Mouse (Mus musculus) intestine, embryonic 14.5 days (tissue): ENCODE data around the gene Ppm1a. TPM values are rescaled to one million over a fixed set of nuclear protein-coding genes. Genes with fewer than 3 reads are reported as not detected.
"Not testable (repeated sequence)": the region's sequence is repeated elsewhere in the genome, so short reads cannot be mapped to it uniquely, and the experiment has no call there.

Experiments
- ATAC-seq: fragments of 200-750 bp; cut with Nextera tagmentation; replicated peaks from 2 replicates; pipeline ENCODE4 v1.8.0; 2017; ENCODE audit warnings: low read depth, moderate number of reproducible peaks, moderate TSS enrichment, moderate library complexity; ENCODE audit not compliant: low FRiP score, low TSS enrichment
- DNase-seq: peaks from one replicate; pipeline ENCODE4 v3.0.0-alpha.2; 2018; ENCODE audit warnings: low spot score
- H3K27ac ChIP-seq: fragments of 300-500 bp; sonication (generic); 2 replicates; pipeline ENCODE4 v1.5.1; 2014; ENCODE audit warnings: low read depth, mild to moderate bottlenecking, control low read depth
- H3K27me3 ChIP-seq: fragments of 300-500 bp; sonication (generic); replicated peaks from 2 replicates; pipeline ENCODE4 v1.6.1; 2014; ENCODE audit warnings: low read length, control low read depth; ENCODE audit not compliant: control insufficient read depth, insufficient read depth
- H3K36me3 ChIP-seq: fragments of 300-500 bp; sonication (generic); 2 replicates; pipeline ENCODE4 v1.6.1; 2014; ENCODE audit warnings: low read length, control low read depth; ENCODE audit not compliant: control insufficient read depth, insufficient read depth
- H3K4me1 ChIP-seq: fragments of 300-500 bp; sonication (generic); replicated peaks from 2 replicates; pipeline ENCODE4 v1.6.1; 2014; ENCODE audit warnings: low read length, control low read depth, mixed read lengths; ENCODE audit not compliant: control insufficient read depth, insufficient read depth
- H3K4me2 ChIP-seq: fragments of 300-500 bp; sonication (generic); 2 replicates; pipeline ENCODE4 v1.6.1; 2014; ENCODE audit warnings: low read length
- H3K4me3 ChIP-seq: fragments of 300-500 bp; sonication (generic); 2 replicates; pipeline ENCODE4 v1.5.1; 2014; ENCODE audit warnings: low read depth, low read length, control low read depth, mixed read lengths
- H3K9ac ChIP-seq: fragments of 300-500 bp; sonication (generic); 2 replicates; pipeline ENCODE4 v1.6.1; 2014; ENCODE audit warnings: mild to moderate bottlenecking, low read length
- H3K9me3 ChIP-seq: fragments of 300-500 bp; sonication (generic); 2 replicates; pipeline ENCODE4 v1.6.1; 2016; ENCODE audit warnings: low read length, control low read depth; ENCODE audit not compliant: control insufficient read depth
- WGBS: fragments of 180-500 bp; shearing (Covaris S2); extraction: QIAGEN DNeasy Blood & Tissue Kit; methylation state at CpG from one replicate; pipeline ENCODE4 v1.1.7; 2014; 5-methylcytosine and 5-hydroxymethylcytosine counted together
- polyA plus RNA-seq: library from polyadenylated mRNA; unstranded; fragments of >200 nt; fragmentation: Nextera tagmentation; extraction: Ambion mirVana; gene quantifications from 2 replicates; pipeline ENCODE4 v1.2.1, GENCODE M21; 2014

The Ppm1a gene
- polyA plus RNA-seq, 1 experiment from 2014 or later = 83.3 TPM

DNA sequence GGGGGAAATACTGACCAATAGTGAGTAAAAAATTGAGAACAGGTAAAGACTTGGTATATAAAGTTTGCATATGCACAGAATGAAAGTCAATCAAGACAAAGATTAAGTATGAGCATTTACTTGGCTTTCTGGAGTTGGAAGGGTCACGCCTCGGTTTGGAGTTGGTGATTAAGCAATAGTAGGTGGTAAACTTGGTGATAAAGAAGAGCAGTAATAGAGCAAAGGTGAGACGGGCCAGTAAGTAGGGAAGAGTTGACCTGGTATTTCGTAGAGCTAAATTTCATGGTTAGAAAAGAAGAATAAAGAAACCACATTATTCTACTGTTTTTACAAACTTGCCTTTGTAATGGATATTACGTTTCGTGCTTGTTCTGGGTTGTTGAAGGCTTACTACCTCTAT is 10.6 kb downstream of the Ppm1a start:
- H3K9me3 ChIP-seq = no peaks in the 10 kb centered on the region
- H3K4me3 ChIP-seq = no peak overlapping the region
- H3K27ac ChIP-seq = no peak overlapping the region
- H3K27me3 ChIP-seq = no peaks in the 10 kb centered on the region
- 0 out of 2 replicates have a peak, but pooled peaks cover 6% of the 10 kb centered on the region for H3K36me3 ChIP-seq
- ATAC-seq (no peak), DNase-seq (no peak)
- no peak overlapping the region for H3K9ac ChIP-seq
- WGBS = 84% methylated on average over 6 of the region's 6 CpGs
- peaks cover 12% of the 10 kb centered on the region for H3K4me1 ChIP-seq
- H3K4me2 ChIP-seq = no peak overlapping the region

DNA sequence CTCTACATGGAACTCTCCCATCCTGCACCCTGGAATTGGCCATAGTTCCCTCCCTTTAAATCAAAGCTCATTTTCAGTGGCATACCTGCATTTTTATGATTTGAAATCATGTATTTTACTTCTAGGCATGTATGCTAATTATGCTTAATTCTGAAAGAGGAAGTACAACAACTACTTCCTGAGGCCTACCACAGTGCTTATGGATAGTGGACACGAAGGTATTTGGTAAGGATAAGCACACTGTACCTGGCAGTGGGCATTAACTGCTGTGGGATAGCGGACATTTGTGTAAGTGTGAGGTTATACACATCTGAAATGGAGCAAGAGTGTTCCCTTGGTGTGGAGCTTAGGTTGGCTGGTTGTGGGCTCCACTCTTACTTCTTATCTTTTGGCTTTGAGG is 11.0 kb downstream of the Ppm1a start:
- no peak overlapping the region for H3K27ac ChIP-seq
- no peak overlapping the region for H3K4me2 ChIP-seq
- H3K4me1 ChIP-seq = peaks cover 9% of the 10 kb centered on the region
- H3K36me3 ChIP-seq = 0 out of 2 replicates have a peak, but pooled peaks cover 6% of the 10 kb centered on the region
- no peak for ATAC-seq
- no peaks in the 10 kb centered on the region for H3K9me3 ChIP-seq
- no peaks in the 10 kb centered on the region for H3K27me3 ChIP-seq
- no peak overlapping the region for H3K9ac ChIP-seq
- no peak overlapping the region for H3K4me3 ChIP-seq
- DNase-seq = no peak
- WGBS = 85% methylated on average over 2 of the region's 2 CpGs

DNA sequence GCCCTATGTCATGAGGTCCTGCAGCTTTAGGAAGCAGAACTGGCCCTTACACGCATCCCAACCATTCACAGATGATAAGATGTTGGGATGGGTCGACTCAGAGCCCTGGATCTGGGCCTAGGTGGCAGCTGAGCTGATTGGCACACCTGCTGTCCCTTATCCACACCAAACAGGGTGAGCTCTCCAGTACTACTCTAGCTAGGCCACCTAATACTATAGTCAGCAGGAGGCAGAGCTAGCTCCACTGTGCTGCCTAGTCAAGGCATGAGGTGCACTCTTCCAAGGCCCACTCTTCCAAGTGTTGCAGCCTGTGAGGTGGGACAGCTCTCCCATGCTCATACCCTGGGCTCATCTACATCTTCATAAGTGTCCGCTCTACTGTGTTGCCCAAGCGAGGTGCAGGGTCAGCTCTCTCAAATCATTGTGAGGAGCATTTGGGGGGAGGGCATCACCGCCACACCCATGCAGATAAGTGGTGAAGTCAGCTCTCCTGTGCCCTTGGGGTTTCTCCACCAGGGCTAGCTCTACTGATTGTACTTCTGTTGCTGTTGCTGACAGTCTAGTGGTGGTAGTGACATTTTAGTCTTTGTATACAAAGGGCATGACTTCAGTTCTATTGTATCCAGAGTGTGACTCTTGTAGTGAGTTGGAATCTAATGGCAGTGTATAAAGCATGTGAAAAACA is 12.4 kb downstream of the Ppm1a start:
- Histone ChIP-seq H3K9ac (no peak overlapping the region), H3K4me1 (0 out of 2 replicates have a peak, but pooled peaks cover 4% of the 10 kb centered on the region), H3K27me3 (no peaks in the 10 kb centered on the region), H3K4me2 (no peak overlapping the region), H3K36me3 (0 out of 2 replicates have a peak, but pooled peaks cover 6% of the 10 kb centered on the region), H3K9me3 (no peaks in the 10 kb centered on the region), H3K27ac (no peak overlapping the region), H3K4me3 (no peak overlapping the region)
- DNase-seq (no peak), ATAC-seq (no peak)
- WGBS = 95% methylated on average over 5 of the region's 5 CpGs

DNA sequence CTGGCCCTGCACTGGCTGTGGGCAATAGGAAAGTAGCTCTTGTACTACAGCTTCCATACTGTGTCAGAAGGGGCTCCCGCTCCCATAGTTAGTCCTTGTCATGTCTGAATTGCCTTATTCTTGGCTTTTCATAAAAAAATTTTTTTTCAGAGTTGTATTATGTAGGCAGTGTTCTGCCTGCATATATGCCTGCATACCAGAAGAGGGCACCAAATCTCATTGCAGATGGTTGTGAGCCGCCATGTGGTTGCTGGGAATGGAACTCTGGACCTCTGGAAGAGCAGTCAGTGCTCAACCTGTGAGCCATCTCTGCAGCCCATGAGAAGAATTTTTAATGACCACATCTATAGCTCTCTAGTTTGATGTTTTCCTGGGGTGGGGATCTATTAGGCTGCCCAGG is 13.9 kb downstream of the Ppm1a start:
- DNase-seq (no peak), ATAC-seq (no peak)
- 96% methylated on average over 2 of the region's 2 CpGs for WGBS
- no peaks in the 10 kb centered on the region for H3K27me3 ChIP-seq
- H3K4me1 ChIP-seq = 0 out of 2 replicates have a peak, but pooled peaks cover 4% of the 10 kb centered on the region
- no peak overlapping the region for H3K9ac ChIP-seq
- H3K4me3 ChIP-seq = no peak overlapping the region
- H3K27ac ChIP-seq = no peak overlapping the region
- no peak overlapping the region for H3K4me2 ChIP-seq
- H3K36me3 ChIP-seq = 0 out of 2 replicates have a peak, but pooled peaks cover 6% of the 10 kb centered on the region
- no peaks in the 10 kb centered on the region for H3K9me3 ChIP-seq

DNA sequence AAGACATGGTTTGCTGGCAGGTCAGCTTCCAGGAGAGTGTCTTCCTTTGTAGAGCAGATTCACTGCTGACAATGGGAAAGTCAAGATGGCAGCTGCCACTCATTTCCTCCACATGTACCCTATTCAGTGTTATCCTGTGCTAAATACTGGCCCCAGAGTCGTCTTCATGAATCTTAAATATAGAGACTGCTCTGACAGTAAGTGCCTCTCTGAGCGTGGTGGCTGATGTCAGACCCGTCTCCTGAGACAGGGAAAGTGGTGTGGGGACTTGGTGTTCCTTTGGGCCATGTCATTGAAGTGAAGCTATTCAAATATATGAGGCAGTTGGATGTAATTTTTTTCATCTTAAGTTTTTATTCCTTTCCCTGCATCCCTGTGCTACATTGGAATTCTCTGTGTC is 14.5 kb downstream of the Ppm1a start:
- Histone ChIP-seq H3K9me3 (no peaks in the 10 kb centered on the region), H3K27ac (no peak overlapping the region), H3K4me3 (no peak overlapping the region), H3K4me1 (0 out of 2 replicates have a peak, but pooled peaks cover 4% of the 10 kb centered on the region), H3K27me3 (no peaks in the 10 kb centered on the region), H3K4me2 (no peak overlapping the region), H3K9ac (no peak overlapping the region), H3K36me3 (peaks cover 6% of the 10 kb centered on the region; the same call in 1 of the 2 replicates)
- ATAC-seq = no peak
- no peak for DNase-seq
- WGBS = 86% methylated on average over 3 of the region's 3 CpGs

DNA sequence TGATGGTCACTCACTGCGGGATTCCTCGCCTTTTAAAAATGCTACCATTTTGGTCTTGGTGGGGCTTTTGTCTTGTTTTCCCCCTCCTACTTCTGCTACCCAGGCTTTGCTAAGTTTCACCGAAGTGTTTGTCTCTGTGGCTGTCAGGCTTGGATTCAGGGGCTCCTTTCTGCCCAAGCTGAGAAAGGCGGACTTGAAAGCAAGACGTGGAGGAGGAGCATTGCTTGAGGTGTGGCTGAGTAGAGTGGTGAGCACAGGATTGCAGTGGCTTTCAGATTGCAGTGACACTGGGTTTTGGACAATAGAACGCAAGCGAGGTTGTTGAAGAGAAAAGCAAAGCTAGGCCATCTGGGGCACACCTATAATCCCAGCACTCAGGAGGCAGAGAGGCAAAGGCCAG is 16.7 kb downstream of the Ppm1a start:
- H3K4me1 ChIP-seq = no peaks in the 10 kb centered on the region
- no peak overlapping the region for H3K4me2 ChIP-seq
- no peaks in the 10 kb centered on the region for H3K27me3 ChIP-seq
- ATAC-seq (no peak), DNase-seq (no peak)
- H3K9me3 ChIP-seq = no peaks in the 10 kb centered on the region
- H3K9ac ChIP-seq = no peak overlapping the region
- H3K27ac ChIP-seq = no peak overlapping the region
- no peak overlapping the region for H3K4me3 ChIP-seq
- 74% methylated on average over 7 of the region's 7 CpGs for whole genome bisulfite sequencing
- H3K36me3 ChIP-seq = peaks cover 6% of the 10 kb centered on the region; the same call in 1 of the 2 replicates

DNA sequence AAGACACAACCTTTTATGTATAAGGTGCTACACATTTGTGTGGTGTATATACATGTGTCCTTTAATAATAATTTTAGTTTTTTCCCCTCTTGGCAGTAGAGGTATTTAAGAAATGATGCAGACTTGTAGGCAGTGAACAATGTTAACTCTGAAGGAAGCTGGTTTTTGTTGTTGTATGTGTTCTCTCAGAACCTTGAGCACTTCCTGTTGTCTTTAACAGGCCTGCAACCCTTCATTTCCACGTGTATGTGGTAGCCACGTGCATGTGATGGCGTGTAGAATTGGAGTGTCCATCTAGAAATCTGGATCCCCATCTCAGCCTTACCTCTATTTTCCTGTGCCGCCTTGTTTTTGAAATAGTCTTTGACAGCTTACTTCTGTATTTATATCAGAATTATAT is 20.0 kb downstream of the Ppm1a start:
- Histone ChIP-seq H3K36me3 (no peaks in the 10 kb centered on the region; the same call in 1 of the 2 replicates), H3K27ac (no peak overlapping the region), H3K4me1 (no peaks in the 10 kb centered on the region), H3K4me2 (no peak overlapping the region), H3K4me3 (no peak overlapping the region), H3K9me3 (no peaks in the 10 kb centered on the region), H3K27me3 (no peaks in the 10 kb centered on the region), H3K9ac (no peak overlapping the region)
- 64% methylated on average over 4 of the region's 4 CpGs for WGBS
- DNase-seq (no peak), ATAC-seq (no peak)

DNA sequence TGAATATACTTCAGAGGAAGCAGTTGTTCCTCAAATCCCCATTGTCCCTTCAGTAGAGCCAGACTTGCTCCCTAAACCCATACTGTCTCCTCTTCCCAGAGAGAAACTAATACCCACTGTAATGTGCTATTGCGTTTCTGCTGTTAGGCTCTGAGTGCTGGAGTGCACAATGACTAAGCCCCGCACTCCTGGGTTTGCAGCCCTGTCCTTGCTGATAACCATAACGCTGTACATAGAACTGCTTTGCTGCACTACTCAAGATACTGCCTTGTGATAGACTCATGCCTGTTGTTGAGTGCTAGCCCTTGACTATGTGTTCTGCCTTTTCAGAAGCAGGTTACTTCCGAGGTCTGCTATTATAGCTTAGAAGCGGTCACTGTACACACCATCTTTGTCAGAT is 22.9 kb downstream of the Ppm1a start:
- H3K27me3 ChIP-seq = no peaks in the 10 kb centered on the region
- 88% methylated on average over 5 of the region's 5 CpGs for WGBS

DNA sequence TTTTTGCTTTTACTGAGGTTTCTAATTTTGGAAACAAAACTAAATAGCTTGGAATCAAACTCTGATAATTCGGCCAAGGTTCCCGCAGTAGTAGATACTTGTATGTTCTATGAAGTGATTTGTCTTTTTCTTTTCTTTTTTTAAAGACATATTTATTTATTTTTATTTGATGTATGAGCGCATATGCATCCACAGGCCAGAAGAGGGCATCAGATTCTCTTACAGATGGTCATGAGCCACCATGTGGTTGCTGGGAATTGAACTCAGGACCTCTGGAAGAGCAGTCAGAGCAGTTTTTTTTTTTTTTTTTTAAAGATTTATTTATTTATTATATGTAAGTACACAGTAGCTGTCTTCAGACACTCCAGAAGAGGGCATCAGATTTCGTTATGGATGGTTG is 25.5 kb downstream of the Ppm1a start:
- H3K4me1 ChIP-seq, H3K4me3 ChIP-seq, H3K4me2 ChIP-seq, DNase-seq, H3K9me3 ChIP-seq, ATAC-seq, H3K27me3 ChIP-seq, H3K9ac ChIP-seq, H3K27ac ChIP-seq: not testable (repeated sequence)
- 94% methylated on average over 4 of the region's 4 CpGs for WGBS
- peaks cover 39% of the 10 kb centered on the region for H3K36me3 ChIP-seq

More for the DNA sequence above, 22.9 kb downstream of the Ppm1a start:
- H3K36me3 ChIP-seq = peaks cover 21% of the 10 kb centered on the region
- no peak overlapping the region for H3K27ac ChIP-seq
- no peak overlapping the region for H3K9ac ChIP-seq
- DNase-seq (no peak), ATAC-seq (no peak)
- H3K4me1 ChIP-seq = no peaks in the 10 kb centered on the region
- no peak overlapping the region for H3K4me2 ChIP-seq
- no peak overlapping the region for H3K4me3 ChIP-seq
- no peaks in the 10 kb centered on the region for H3K9me3 ChIP-seq
